Mouse (Mus musculus) C2C12 (cell line): ENCODE results near the gene Dnajb8.

ENCODE experiments used
- CTCF ChIP-seq: IDR thresholded peaks from one replicate; pipeline ENCODE4 v1.5.1; 2011; ENCODE audit not compliant: control insufficient read depth, insufficient read depth, insufficient read length
- MYOD1 ChIP-seq: IDR thresholded peaks from one replicate; pipeline ENCODE4 v1.6.1; 2011; ENCODE audit warnings: low read depth; ENCODE audit not compliant: control insufficient read depth, insufficient read length
- MYOG ChIP-seq: IDR thresholded peaks from one replicate; pipeline ENCODE4 v1.6.1; 2011; ENCODE audit not compliant: control insufficient read depth, insufficient read length; ENCODE audit errors: extremely low read depth
- USF1 ChIP-seq: IDR thresholded peaks from one replicate; pipeline ENCODE4 v1.6.1; 2011; ENCODE audit warnings: low read depth, mild to moderate bottlenecking, control low read depth, moderate library complexity

DNA sequence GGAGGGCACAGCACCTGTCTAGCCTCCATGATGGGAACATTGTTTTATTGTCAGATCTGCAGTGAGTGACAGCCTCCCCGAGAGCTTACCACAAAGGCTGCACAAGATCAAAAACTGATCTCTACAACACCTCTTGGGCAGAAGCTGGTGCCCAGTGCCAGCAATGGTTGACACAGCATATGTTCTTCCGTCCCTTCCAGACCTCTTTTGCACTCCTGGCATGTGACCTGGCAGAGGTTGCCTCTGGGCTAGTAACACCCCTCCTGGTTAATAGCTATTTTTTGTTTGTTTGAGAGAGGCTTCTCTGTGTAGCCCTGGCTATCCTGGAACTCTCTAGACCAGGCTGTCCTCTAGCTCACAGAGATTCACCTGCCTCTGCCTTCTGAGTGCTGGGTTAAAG, 56.1 kb downstream of the Dnajb8 start:
- TF ChIP-seq USF1 (no peak), MYOD1 (no peak), CTCF (no peak), MYOG (no peak)
